Mouse (Mus musculus): Measurements from ENCODE around the gene Aebp2. TPM values are rescaled to one million over a fixed set of nuclear protein-coding genes. Genes with fewer than 3 reads are reported as not detected.

The Aebp2 gene
- total and polyA plus RNA-seq, 3 experiments, result 25.9 to 42.0 (median 32.5) TPM

GRCm38 (mm10) chr6:140709415-140710107, 87.1 kb downstream of the Aebp2 start:
- Histone ChIP-seq H3K9ac (ENCODE audit: control insufficient read depth, low read depth, low read length, poor library complexity, severe bottlenecking) (no peak overlapping the region), H3K36me3 (ENCODE audit: control insufficient read depth in 1 of 2, insufficient read depth in 2 of 2, low read length in 2 of 2) (no peaks in the 10 kb centered on the region), H3K4me3 (ENCODE audit: control insufficient read depth in 1 of 2, insufficient read depth in 1 of 2, low read depth in 2 of 2, low read length in 2 of 2) (no peak overlapping the region), H3K27me3 (ENCODE audit: control insufficient read depth in 1 of 2, insufficient read depth in 2 of 2, low read length in 2 of 2) (no peaks in the 10 kb centered on the region), H3K79me2 (ENCODE audit: control insufficient read depth, insufficient read depth, low read length, poor library complexity) (no peaks in the 10 kb centered on the region), H3K27ac (ENCODE audit: control insufficient read depth, low read depth, low read length) (no peak overlapping the region), H3K9me3 (replicated peaks; ENCODE audit: insufficient read depth, low read length) (no peaks in the 10 kb centered on the region), H3K4me1 (ENCODE audit: control insufficient read depth in 1 of 2, insufficient read depth in 2 of 2, low read length in 2 of 2) (no peaks in the 10 kb centered on the region)
- TF ChIP-seq TCF12 (IDR thresholded peaks at IDR 0.05; ENCODE audit: low read depth, low read length) (no peak), CTCF (IDR thresholded peaks at IDR 0.05 in 2 of 3, conservative IDR thresholded peaks at IDR 0.05 in 1 of 3; ENCODE audit: control insufficient read depth in 1 of 3, insufficient read depth in 1 of 3, low read depth in 2 of 3, low read length in 3 of 3, poor library complexity in 1 of 3, severe bottlenecking in 1 of 3) (0 out of 6 replicates have a peak, but pooled peaks of 1 of the 3 experiments have one; percentile 1)
- no peak for DNase-seq (ENCODE audit: low read depth, low spot score)

DNA sequence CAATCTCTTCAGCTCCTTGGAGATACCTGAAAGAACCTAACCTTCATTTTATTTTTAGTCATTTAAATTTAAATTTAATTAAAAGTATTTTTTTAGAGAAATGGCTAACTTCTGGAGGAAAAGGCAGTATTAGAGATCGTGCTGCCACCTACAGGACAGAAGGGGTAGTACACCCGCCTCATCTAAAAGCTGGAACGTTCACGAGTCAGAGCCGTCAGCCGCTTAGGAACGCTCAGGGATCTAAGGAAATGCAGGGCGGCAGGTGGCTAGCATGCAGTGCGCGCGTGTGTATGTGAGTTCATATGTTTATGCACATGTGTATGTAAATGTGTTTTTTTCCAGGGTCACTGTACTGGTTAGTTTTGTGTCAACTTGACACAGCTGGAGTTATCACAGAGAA, 90.3 kb downstream of the Aebp2 start:
- peak; percentile 47 for DNase-seq (ENCODE audit: low read depth, low spot score)

GRCm38 (mm10) chr6:140714905-140715365, 92.5 kb downstream of the Aebp2 start:
- H3K4me3 ChIP-seq (ENCODE audit: control insufficient read depth in 1 of 2, insufficient read depth in 1 of 2, low read depth in 2 of 2, low read length in 2 of 2), result no peak overlapping the region
- no peaks in the 10 kb centered on the region for H3K79me2 ChIP-seq (ENCODE audit: control insufficient read depth, insufficient read depth, low read length, poor library complexity)
- DNase-seq (ENCODE audit: low read depth, low spot score), result peak; percentile 75
- H3K27me3 ChIP-seq (ENCODE audit: control insufficient read depth in 1 of 2, insufficient read depth in 2 of 2, low read length in 2 of 2), result no peaks in the 10 kb centered on the region; a peak in 1 of 4 replicates
- no peak overlapping the region for H3K9ac ChIP-seq (ENCODE audit: control insufficient read depth, low read depth, low read length, poor library complexity, severe bottlenecking)
- H3K36me3 ChIP-seq (ENCODE audit: control insufficient read depth in 1 of 2, insufficient read depth in 2 of 2, low read length in 2 of 2), result no peaks in the 10 kb centered on the region
- H3K4me1 ChIP-seq (ENCODE audit: control insufficient read depth in 1 of 2, insufficient read depth in 2 of 2, low read length in 2 of 2), result no peaks in the 10 kb centered on the region
- H3K9me3 ChIP-seq (replicated peaks; ENCODE audit: insufficient read depth, low read length), result no peaks in the 10 kb centered on the region
- no peak overlapping the region for H3K27ac ChIP-seq (ENCODE audit: control insufficient read depth, low read depth, low read length)
- TF ChIP-seq MYB (IDR thresholded peaks at IDR 0.05; ENCODE audit: low read depth, low read length) (no peak), ZMIZ1 (IDR thresholded peaks at IDR 0.05; ENCODE audit: low read depth, low read length) (no peak), SIN3A (IDR thresholded peaks at IDR 0.05; ENCODE audit: low read length) (no peak), MAFK (IDR thresholded peaks at IDR 0.05; ENCODE audit: borderline replicate concordance, low read depth, low read length) (no peak), KAT2A (conservative IDR thresholded peaks at IDR 0.05; ENCODE audit: low read depth, low read length) (no peak), ZC3H11A (IDR thresholded peaks at IDR 0.05; ENCODE audit: low read depth, low read length) (peak; percentile 80), CTCF (IDR thresholded peaks at IDR 0.05 in 2 of 3, conservative IDR thresholded peaks at IDR 0.05 in 1 of 3; ENCODE audit: control insufficient read depth in 1 of 3, insufficient read depth in 1 of 3, low read depth in 2 of 3, low read length in 3 of 3, poor library complexity in 1 of 3, severe bottlenecking in 1 of 3) (peak; percentile 87 to 93 (median 89)), ZKSCAN1 (IDR thresholded peaks at IDR 0.05; ENCODE audit: low read depth, low read length) (no peak), ETS1 (IDR thresholded peaks at IDR 0.05; ENCODE audit: low read depth, low read length) (no peak), ELF1 (IDR thresholded peaks at IDR 0.05; ENCODE audit: low read depth, low read length) (no peak), MAX (IDR thresholded peaks at IDR 0.05; ENCODE audit: low read length) (no peak), USF2 (IDR thresholded peaks at IDR 0.05; ENCODE audit: borderline replicate concordance in 1 of 2, insufficient read depth in 1 of 2, low read depth in 1 of 2, low read length in 2 of 2) (no peak), POLR2AphosphoS2 (IDR thresholded peaks at IDR 0.05; ENCODE audit: low read length) (no peak), NRF1 (IDR thresholded peaks at IDR 0.05; ENCODE audit: insufficient read depth, low read depth, low read length, poor library complexity, severe bottlenecking) (no peak), SMC3 (IDR thresholded peaks at IDR 0.05; ENCODE audit: low read depth, low read length) (peak; percentile 82), POLR2A (IDR thresholded peaks at IDR 0.05; ENCODE audit: control insufficient read depth in 1 of 2, insufficient read depth in 1 of 2, low read depth in 1 of 2, low read length in 2 of 2, poor library complexity in 1 of 2) (no peak), BHLHE40 (IDR thresholded peaks at IDR 0.05; ENCODE audit: borderline replicate concordance, low read depth, low read length) (no peak), MYC (IDR thresholded peaks at IDR 0.05; ENCODE audit: low read depth, low read length) (no peak), TCF12 (IDR thresholded peaks at IDR 0.05; ENCODE audit: low read depth, low read length) (no peak)

More for the DNA sequence above, 90.3 kb downstream of the Aebp2 start:
- no peaks in the 10 kb centered on the region for H3K9me3 ChIP-seq (replicated peaks; ENCODE audit: insufficient read depth, low read length)
- no peak overlapping the region for H3K4me3 ChIP-seq (ENCODE audit: control insufficient read depth in 1 of 2, insufficient read depth in 1 of 2, low read depth in 2 of 2, low read length in 2 of 2)
- H3K36me3 ChIP-seq (ENCODE audit: control insufficient read depth in 1 of 2, insufficient read depth in 2 of 2, low read length in 2 of 2), result no peaks in the 10 kb centered on the region
- H3K79me2 ChIP-seq (ENCODE audit: control insufficient read depth, insufficient read depth, low read length, poor library complexity), result no peaks in the 10 kb centered on the region
- H3K4me1 ChIP-seq (ENCODE audit: control insufficient read depth in 1 of 2, insufficient read depth in 2 of 2, low read length in 2 of 2), result no peaks in the 10 kb centered on the region
- H3K27me3 ChIP-seq (ENCODE audit: control insufficient read depth in 1 of 2, insufficient read depth in 2 of 2, low read length in 2 of 2), result no peaks in the 10 kb centered on the region
- TF ChIP-seq MAX (IDR thresholded peaks at IDR 0.05; ENCODE audit: low read length) (no peak), CTCF (IDR thresholded peaks at IDR 0.05 in 2 of 3, conservative IDR thresholded peaks at IDR 0.05 in 1 of 3; ENCODE audit: control insufficient read depth in 1 of 3, insufficient read depth in 1 of 3, low read depth in 2 of 3, low read length in 3 of 3, poor library complexity in 1 of 3, severe bottlenecking in 1 of 3) (peak; percentile 71 to 74 (median 72)), KAT2A (conservative IDR thresholded peaks at IDR 0.05; ENCODE audit: low read depth, low read length) (no peak), SMC3 (IDR thresholded peaks at IDR 0.05; ENCODE audit: low read depth, low read length) (peak; percentile 59), NELFE (IDR thresholded peaks at IDR 0.05; ENCODE audit: low read depth, low read length) (no peak), RAD21 (IDR thresholded peaks at IDR 0.05; ENCODE audit: low read depth, low read length) (peak; percentile 74), ZNF384 (IDR thresholded peaks at IDR 0.05; ENCODE audit: low read depth, low read length) (peak; percentile 11; the same call in 1 of the 2 replicates), NRF1 (IDR thresholded peaks at IDR 0.05; ENCODE audit: insufficient read depth, low read depth, low read length, poor library complexity, severe bottlenecking) (no peak), TBP (IDR thresholded peaks at IDR 0.05; ENCODE audit: low read depth, low read length) (no peak), ZC3H11A (IDR thresholded peaks at IDR 0.05; ENCODE audit: low read depth, low read length) (peak; percentile 57), MXI1 (IDR thresholded peaks at IDR 0.05; ENCODE audit: low read depth, low read length) (no peak)
- no peak overlapping the region for H3K9ac ChIP-seq (ENCODE audit: control insufficient read depth, low read depth, low read length, poor library complexity, severe bottlenecking)
- H3K27ac ChIP-seq (ENCODE audit: control insufficient read depth, low read depth, low read length), result no peak overlapping the region

Data from MEL (cell line).